Mouse (Mus musculus) induced T-regulatory cell, adult 2 months (primary cell): ENCODE results near the gene Ino80e.
A peak's percentile ranks its signal among the peaks of the same experiment; 100 is the strongest.
"Not testable (repeated sequence)": the region's sequence is repeated elsewhere in the genome, so short reads cannot be mapped to it uniquely, and the experiment has no call there.

Experiments
- DNase-seq: peaks from one replicate; pipeline ENCODE4 v3.0.0-alpha.2; 2012; ENCODE audit warnings: low read depth

The Ino80e gene

GRCm38 (mm10) chr7:126862147-126862784 lies at the start of gene Ino80e:
Gene Ino80e, minus strand, starts transcription at chr7:126862377.
- peak; percentile 98 for DNase-seq

- DNase-seq: no peak
Observed at GRCm38 (mm10) chr7:126905590-126905989, 43.4 kb upstream of the Ino80e start.

GRCm38 (mm10) chr7:126899781-126900180 lies 37.6 kb upstream of the Ino80e start:
- not testable (repeated sequence) for DNase-seq

GRCm38 (mm10) chr7:126898102-126898990 lies 36.2 kb upstream of the Ino80e start:
- DNase-seq: peak; percentile 95

GRCm38 (mm10) chr7:126897390-126898101 lies 35.4 kb upstream of the Ino80e start:
- DNase-seq: peak; percentile 65

- no peak for DNase-seq
Observed at GRCm38 (mm10) chr7:126896912-126897311, 34.7 kb upstream of the Ino80e start.

- peak; percentile 22 for DNase-seq
Observed at GRCm38 (mm10) chr7:126888852-126889251, 26.7 kb upstream of the Ino80e start.

- no peak for DNase-seq
Observed at GRCm38 (mm10) chr7:126887281-126887680, 25.1 kb upstream of the Ino80e start.

GRCm38 (mm10) chr7:126884286-126885164 lies 22.3 kb upstream of the Ino80e start, which contains the start of gene Taok2:
Gene Taok2, minus strand, starts transcription at chr7:126884703.
- DNase-seq: peak; percentile 96

GRCm38 (mm10) chr7:126883731-126884181 lies 21.6 kb upstream of the Ino80e start:
- DNase-seq: peak; percentile 44

GRCm38 (mm10) chr7:126881040-126881439 lies 18.9 kb upstream of the Ino80e start:
- DNase-seq: no peak

- DNase-seq: no peak
Observed at GRCm38 (mm10) chr7:126877239-126877638, 15.1 kb upstream of the Ino80e start.

- DNase-seq: no peak
Observed at GRCm38 (mm10) chr7:126870520-126870891, 8.3 kb upstream of the Ino80e start.

GRCm38 (mm10) chr7:126869780-126870519 lies 7.8 kb upstream of the Ino80e start:
- DNase-seq: no peak

- no peak for DNase-seq
Observed at GRCm38 (mm10) chr7:126868003-126868402, 5.8 kb upstream of the Ino80e start.

- no peak for DNase-seq
Observed at GRCm38 (mm10) chr7:126867534-126867933, 5.4 kb upstream of the Ino80e start.

- no peak for DNase-seq
Observed at GRCm38 (mm10) chr7:126863791-126864190, 1.6 kb upstream of the Ino80e start.

GRCm38 (mm10) chr7:126861429-126862130 lies 597 bp downstream of the Ino80e start, which contains the start of gene Hirip3:
Gene Hirip3, plus strand, starts transcription at chr7:126861972.
- DNase-seq: peak; percentile 97

GRCm38 (mm10) chr7:126860987-126861386 lies 1.2 kb downstream of the Ino80e start:
- peak; percentile 42 for DNase-seq
